Mouse (Mus musculus): ENCODE data around the gene Adtrp. TPM values are rescaled to one million over a fixed set of nuclear protein-coding genes. Genes with fewer than 3 reads are reported as not detected.
A peak's percentile ranks its signal among the peaks of the same experiment; 100 is the strongest.

Gene Adtrp
- polyA plus RNA-seq, 1 experiment from 2014 or later: not detected

DNA sequence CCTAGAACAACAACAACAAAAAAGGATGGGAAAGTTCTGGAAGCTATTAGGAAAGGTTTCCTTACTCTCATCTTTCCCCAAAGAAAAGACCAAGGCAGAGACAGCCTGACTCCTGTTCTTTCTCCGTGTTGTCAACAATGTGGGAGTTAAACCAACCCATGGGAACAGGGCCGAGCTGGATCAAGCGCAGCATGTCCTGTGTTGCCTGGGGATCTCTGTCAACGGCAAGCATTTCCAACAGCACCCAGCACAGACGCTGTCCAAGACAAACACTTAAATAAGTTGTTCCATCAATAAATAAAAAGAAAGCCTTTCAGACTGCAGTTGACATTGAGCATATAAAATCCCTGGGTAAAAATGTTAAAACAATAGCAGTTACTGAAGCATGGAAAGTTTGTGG, 17.6 kb upstream of the Adtrp start:
- Histone ChIP-seq H3K4me3 (no peak overlapping the region), H3K27ac (replicated peaks) (no peak overlapping the region), H3K9me3 (no peaks in the 10 kb centered on the region), H3K4me1 (no peaks in the 10 kb centered on the region), H3K9ac (replicated peaks) (no peak overlapping the region), H3K36me3 (no peaks in the 10 kb centered on the region), H3K4me2 (replicated peaks) (no peak overlapping the region), H3K27me3 (no peaks in the 10 kb centered on the region)
- ATAC-seq (ENCODE audit: low FRiP score, low read depth): no peak
- 82% methylated on average over 5 of the region's 5 CpGs for WGBS

DNA sequence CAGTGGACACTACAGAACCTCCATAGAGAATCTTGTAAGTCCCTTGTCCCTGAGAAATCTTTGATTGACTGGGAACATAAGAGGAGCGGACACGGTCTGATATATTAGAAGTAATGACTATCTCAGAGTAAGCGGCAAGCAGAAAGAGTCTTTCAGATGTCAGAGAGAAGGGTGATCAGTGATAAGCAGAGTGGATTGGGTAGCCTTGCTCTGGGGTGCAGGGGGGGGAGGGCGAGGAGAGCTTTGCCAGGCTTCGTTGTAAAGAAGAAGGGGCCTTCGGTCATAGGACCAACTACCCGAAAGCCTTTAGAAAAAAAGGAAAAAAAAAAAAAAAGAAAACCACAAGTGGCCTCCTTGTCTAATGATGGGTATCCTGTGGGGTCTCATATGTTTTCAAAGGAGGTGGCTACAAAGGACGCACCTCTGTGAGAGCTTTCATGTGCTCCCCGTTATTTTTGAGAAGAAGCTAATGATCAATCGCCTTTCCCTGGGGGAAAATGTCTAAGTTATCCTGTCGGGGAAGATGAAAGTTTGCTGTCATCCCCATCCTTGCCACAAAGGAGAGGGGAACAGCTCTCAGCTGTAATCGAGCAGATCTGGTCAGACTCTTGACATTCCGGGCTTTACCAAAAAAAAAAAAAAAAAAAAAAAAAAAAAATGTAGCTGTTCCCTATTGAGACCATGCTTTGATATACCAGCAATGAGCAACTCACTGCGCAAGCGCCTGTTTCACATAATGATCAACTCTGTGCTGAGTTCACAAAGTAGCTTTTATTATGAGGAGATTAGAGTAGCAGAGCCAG, 13.3 kb upstream of the Adtrp start:
- Histone ChIP-seq H3K27me3 (no peaks in the 10 kb centered on the region), H3K9me3 (no peaks in the 10 kb centered on the region), H3K4me2 (replicated peaks) (no peak overlapping the region), H3K4me3 (no peak overlapping the region), H3K9ac (replicated peaks) (no peak overlapping the region), H3K36me3 (no peaks in the 10 kb centered on the region), H3K4me1 (no peaks in the 10 kb centered on the region), H3K27ac (replicated peaks) (no peak overlapping the region)
- ATAC-seq (ENCODE audit: low FRiP score, low read depth): no peak
- 84% methylated on average over 15 of the region's 15 CpGs for WGBS

DNA sequence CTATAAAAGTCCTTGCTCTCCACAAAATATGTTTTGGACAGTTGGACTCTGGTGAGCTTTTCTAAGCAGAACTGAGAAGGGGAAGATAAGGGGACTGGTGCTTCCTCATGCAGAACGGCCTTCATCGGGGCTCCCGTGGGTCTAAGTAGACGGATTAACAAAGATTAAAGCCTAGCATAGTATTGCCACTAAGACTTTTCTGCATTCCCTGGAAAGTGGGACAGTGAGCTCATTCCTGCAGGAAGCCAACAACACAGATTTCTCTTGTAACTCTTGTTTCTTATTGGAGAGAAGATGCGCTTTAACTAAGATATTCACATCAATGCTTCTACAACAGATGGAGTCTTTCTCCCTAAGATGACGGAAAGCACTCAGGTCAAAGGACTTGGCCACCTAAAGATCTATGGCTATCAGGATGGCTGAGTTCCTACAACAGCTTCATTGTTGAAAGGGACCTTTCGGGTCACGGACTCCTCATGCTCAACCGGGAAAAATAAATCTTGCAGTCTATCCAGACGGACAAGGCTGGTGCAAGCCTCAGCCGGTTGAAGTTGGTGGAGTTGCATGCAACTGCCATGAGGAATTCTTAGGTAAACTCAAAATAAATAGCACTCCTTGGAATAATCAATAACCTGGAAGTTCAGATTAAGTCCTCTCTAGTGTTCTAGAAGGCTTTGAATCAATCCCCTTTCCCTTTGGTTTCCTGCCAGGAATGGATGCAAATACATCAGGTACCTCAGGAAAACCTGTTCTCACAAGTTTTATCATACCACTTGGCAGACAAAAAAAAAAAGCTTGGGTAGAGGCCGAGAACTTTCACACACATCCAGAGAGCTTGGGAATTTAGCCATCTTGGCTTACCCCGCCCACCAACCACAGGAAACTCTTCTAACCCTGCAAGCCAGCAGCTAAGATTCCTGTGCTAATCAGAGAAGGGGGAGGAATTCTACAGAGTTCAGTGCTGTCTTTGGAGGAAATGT, 8.0 kb upstream of the Adtrp start:
- Histone ChIP-seq H3K4me2 (replicated peaks) (no peak overlapping the region), H3K27me3 (no peaks in the 10 kb centered on the region), H3K9ac (replicated peaks) (no peak overlapping the region), H3K27ac (replicated peaks) (no peak overlapping the region), H3K36me3 (no peaks in the 10 kb centered on the region), H3K4me1 (peaks cover 5% of the 10 kb centered on the region; the same call in 1 of the 2 replicates), H3K9me3 (no peaks in the 10 kb centered on the region), H3K4me3 (no peak overlapping the region)
- 55% methylated on average over 13 of the region's 13 CpGs for WGBS
- ATAC-seq (ENCODE audit: low FRiP score, low read depth): no peak

DNA sequence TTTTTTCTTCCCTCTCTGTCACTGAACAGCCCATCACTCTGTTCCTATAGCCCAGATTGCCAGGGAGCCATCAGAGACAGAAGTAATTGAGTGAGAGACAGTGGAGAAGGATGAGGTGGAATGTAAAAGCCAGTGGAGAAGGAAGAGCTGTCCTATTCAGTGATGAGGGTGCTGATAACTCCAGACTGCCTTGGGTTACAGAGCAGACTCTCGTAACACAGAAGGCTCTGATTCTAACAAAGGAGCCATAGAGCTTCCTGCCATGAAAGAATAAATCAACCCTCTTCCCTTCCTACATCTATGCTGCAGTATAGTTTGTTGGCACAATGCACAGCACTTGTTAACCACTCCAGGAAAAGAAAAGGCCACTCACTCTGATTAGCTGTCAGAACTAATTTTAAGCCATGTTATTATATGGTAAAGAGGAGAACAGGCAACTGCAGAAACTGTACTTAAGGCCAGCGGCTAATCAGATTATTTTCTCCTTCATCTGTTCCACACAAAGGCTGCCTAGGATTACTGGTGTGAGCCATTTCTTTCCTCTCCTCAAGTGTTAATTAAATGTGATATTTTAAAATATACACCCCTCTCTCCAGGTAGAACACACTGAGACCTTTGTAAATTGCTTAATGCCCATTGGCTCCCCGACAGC, 3.4 kb upstream of the Adtrp start:
- WGBS: 46% methylated on average over 3 of the region's 3 CpGs
- Histone ChIP-seq H3K27me3 (no peaks in the 10 kb centered on the region), H3K9me3 (no peaks in the 10 kb centered on the region), H3K4me1 (peaks cover 9% of the 10 kb centered on the region; the same call in 1 of the 2 replicates), H3K27ac (replicated peaks) (no peak overlapping the region), H3K4me3 (no peak overlapping the region), H3K9ac (replicated peaks) (no peak overlapping the region), H3K4me2 (replicated peaks) (no peak overlapping the region), H3K36me3 (no peaks in the 10 kb centered on the region)
- ATAC-seq (ENCODE audit: low FRiP score, low read depth): 0 out of 2 replicates have a peak, but pooled peaks have one; percentile 34

DNA sequence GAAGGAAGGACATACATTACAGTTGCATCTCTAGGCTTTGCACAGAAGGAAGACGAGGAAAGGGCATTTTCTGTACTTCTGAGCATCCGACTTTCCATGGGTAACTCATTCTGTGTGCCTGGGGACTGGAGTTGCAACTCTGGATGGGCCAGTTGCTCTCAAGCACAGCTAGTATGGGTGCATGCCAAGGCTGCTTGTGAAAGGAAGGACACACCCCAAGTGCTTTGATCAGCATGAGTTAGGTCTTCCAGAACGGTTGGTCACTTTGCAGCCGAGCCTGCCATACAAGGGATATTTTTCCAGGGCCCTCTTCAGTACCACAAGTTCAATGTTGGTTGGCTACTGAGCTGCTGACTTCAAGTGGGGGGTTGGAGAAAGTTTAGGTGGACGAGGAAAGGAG, 968 bp downstream of the Adtrp start:
- WGBS: 85% methylated on average over 5 of the region's 5 CpGs
- ATAC-seq (ENCODE audit: low FRiP score, low read depth): no peak

DNA sequence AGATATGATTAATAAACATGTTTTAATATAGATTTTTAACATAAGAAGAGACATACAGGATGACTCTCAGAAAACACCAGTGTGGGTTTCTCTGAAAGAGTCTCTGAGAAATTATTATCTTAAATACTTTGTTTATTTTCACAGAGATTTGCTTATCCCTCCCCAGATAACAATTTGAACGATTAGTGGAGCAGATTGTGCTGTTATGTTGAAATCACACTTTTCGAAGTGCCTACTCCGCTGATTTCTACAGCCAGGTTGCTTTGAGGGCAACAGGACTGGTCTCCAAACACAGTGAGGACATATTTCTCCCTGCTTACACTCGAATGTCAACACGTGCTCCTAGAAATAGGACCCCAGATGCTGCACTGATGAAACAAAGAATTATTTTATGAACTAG, 2.5 kb downstream of the Adtrp start:
- no peak overlapping the region for H3K4me3 ChIP-seq
- WGBS: 93% methylated on average over 5 of the region's 5 CpGs
- H3K9me3 ChIP-seq: no peaks in the 10 kb centered on the region
- H3K27ac ChIP-seq (replicated peaks): no peak overlapping the region
- H3K4me2 ChIP-seq (replicated peaks): no peak overlapping the region
- no peaks in the 10 kb centered on the region for H3K27me3 ChIP-seq
- no peak overlapping the region for H3K9ac ChIP-seq (replicated peaks)
- H3K4me1 ChIP-seq: no peaks in the 10 kb centered on the region; the same call in 1 of the 2 replicates
- no peak for ATAC-seq (ENCODE audit: low FRiP score, low read depth)
- no peaks in the 10 kb centered on the region for H3K36me3 ChIP-seq

More for the DNA sequence above, 968 bp downstream of the Adtrp start:
- Histone ChIP-seq H3K9ac (replicated peaks) (no peak overlapping the region), H3K4me3 (no peak overlapping the region), H3K9me3 (no peaks in the 10 kb centered on the region), H3K27ac (replicated peaks) (no peak overlapping the region), H3K36me3 (no peaks in the 10 kb centered on the region), H3K4me1 (peaks cover 9% of the 10 kb centered on the region; the same call in 1 of the 2 replicates), H3K27me3 (no peaks in the 10 kb centered on the region), H3K4me2 (replicated peaks) (no peak overlapping the region)

DNA sequence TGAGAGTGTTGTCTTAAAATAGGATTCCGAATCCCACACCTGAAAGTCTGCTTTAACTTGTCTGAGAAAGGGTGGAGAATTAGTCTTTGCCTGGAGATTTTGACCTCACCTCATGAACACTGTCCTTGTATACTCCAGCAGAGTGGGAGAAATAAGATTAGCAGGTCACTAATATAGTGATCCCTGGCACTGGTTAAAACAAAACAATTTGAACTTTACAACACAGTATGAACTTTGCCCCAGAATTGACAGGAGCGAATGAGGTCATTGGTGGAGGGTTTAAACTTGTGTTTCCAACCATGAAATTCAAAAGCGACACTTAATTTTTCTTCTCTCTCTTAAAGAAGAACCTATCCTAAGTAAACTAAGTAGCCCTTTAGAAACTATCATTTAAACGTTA, 3.4 kb downstream of the Adtrp start:
- no peak for ATAC-seq (ENCODE audit: low FRiP score, low read depth)
- 88% methylated on average over 4 of the region's 4 CpGs for WGBS
- H3K4me2 ChIP-seq (replicated peaks): no peak overlapping the region

DNA sequence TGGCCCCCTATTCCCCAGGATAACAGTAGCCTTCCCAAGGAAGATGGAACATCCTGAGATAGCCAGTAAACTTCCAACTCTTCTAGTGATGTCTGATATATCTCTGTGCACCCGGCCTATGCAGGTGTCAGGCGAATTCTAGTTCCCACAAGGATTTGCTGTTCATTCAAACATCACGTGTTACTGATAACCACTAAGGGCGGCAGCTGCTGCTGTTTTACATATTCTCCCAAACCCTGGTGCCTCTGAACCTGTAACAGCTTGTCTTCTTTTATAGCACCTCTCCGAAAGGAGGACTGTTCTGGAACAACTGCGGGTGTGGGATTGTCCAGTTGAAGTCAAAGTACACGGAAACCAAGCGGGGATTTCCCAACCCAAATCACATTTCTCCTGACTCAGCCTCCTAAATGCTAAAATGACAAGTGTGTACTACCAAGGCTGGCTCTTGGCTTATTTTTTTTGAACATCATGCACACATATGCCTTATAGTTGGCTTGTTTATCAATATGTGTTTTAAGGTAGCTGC, 13.8 kb downstream of the Adtrp start:
- ATAC-seq (ENCODE audit: low FRiP score, low read depth): no peak
- WGBS: 94% methylated on average over 8 of the region's 8 CpGs
- Histone ChIP-seq H3K9ac (replicated peaks) (no peak overlapping the region), H3K27ac (replicated peaks) (no peak overlapping the region), H3K4me1 (no peaks in the 10 kb centered on the region), H3K36me3 (no peaks in the 10 kb centered on the region), H3K27me3 (no peaks in the 10 kb centered on the region), H3K4me3 (no peak overlapping the region), H3K4me2 (replicated peaks) (no peak overlapping the region), H3K9me3 (no peaks in the 10 kb centered on the region)

More for the DNA sequence above, 3.4 kb downstream of the Adtrp start:
- no peak overlapping the region for H3K4me3 ChIP-seq
- H3K9ac ChIP-seq (replicated peaks): no peak overlapping the region
- no peak overlapping the region for H3K27ac ChIP-seq (replicated peaks)
- no peaks in the 10 kb centered on the region for H3K9me3 ChIP-seq
- no peaks in the 10 kb centered on the region for H3K36me3 ChIP-seq
- no peaks in the 10 kb centered on the region for H3K27me3 ChIP-seq
- H3K4me1 ChIP-seq: no peaks in the 10 kb centered on the region

DNA sequence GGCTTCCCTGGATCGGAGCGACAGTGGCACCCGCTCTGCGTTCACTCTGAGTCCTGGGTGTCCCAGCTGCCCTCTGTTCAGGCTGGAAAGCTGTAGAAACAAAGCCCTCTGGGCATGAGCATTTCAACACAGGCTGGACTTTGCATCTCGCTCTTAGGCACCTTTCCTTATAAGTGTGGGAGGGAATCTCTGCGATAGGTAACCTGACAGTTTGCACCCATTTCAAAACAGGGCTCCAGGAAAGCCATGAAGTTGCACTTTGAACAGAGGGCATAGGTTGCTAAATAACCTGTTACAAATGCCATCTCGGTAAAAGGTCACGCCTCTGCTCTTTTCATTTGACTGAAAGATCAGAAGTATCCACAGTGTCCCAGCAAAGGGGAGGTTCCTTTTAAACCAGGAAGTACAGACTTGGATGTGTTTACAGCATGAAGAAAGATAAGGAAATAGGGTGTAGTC, 19.2 kb downstream of the Adtrp start:
- H3K9ac ChIP-seq (replicated peaks): no peak overlapping the region
- H3K36me3 ChIP-seq: no peaks in the 10 kb centered on the region
- H3K4me3 ChIP-seq: no peak overlapping the region
- H3K4me2 ChIP-seq (replicated peaks): no peak overlapping the region
- no peak overlapping the region for H3K27ac ChIP-seq (replicated peaks)
- H3K27me3 ChIP-seq: no peaks in the 10 kb centered on the region
- no peak for ATAC-seq (ENCODE audit: low FRiP score, low read depth)
- no peaks in the 10 kb centered on the region for H3K9me3 ChIP-seq
- WGBS: 96% methylated on average over 8 of the region's 8 CpGs
- no peaks in the 10 kb centered on the region for H3K4me1 ChIP-seq

DNA sequence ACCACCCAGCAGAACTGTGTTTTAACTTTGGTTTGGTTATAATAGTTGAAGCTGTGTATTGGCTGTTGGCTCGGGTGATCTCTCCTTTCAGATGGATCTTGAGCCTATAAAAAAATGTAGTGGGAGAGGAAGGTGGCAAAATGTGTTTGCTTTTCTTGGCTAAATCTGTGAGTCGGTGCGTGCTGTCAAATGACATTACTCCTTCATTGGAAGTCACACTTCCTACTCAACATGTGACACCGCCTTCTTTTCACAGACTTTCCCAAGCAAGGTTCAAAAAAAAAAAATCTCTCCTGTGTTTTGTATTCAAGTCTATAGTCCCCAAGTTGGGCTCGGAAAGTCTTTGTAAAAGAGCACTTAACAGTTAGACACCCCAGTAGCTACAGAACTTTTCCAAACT, 19.9 kb downstream of the Adtrp start:
- ATAC-seq (ENCODE audit: low FRiP score, low read depth): no peak
- Histone ChIP-seq H3K27me3 (no peaks in the 10 kb centered on the region), H3K9me3 (no peaks in the 10 kb centered on the region), H3K4me1 (no peaks in the 10 kb centered on the region), H3K27ac (replicated peaks) (no peak overlapping the region), H3K9ac (replicated peaks) (no peak overlapping the region), H3K36me3 (no peaks in the 10 kb centered on the region), H3K4me2 (replicated peaks) (no peak overlapping the region), H3K4me3 (no peak overlapping the region)
- 91% methylated on average over 5 of the region's 5 CpGs for WGBS

DNA sequence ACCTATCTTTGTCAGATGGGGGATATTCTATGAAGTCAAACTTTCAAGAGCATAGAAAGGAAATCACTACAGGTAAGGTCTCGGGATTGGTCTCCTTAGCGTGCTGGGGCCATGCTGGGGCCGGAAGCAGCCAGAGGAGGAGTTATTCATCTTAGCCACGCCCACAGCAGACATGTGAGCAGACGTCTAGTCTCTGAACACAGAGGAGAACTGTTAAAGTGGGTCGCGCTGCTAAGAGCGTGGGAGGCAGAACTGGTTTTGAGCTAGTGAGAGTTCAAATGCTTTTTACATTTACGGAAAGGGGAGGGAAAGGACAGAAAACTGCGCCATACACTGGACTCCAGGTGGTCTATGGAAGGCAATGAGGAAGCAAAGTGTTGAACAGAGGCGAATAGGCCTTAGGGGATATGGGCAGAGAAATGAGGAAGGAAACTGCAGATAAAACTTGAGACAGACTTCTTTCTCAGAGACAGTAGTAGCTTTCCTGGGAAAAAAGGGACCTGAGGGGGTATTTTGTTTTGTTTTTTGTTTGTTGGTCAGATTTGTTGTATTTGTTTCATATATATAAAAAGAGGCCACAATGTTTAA, 22.0 kb downstream of the Adtrp start:
- H3K4me3 ChIP-seq: no peak overlapping the region
- H3K27ac ChIP-seq (replicated peaks): no peak overlapping the region
- ATAC-seq (ENCODE audit: low FRiP score, low read depth): no peak
- H3K4me1 ChIP-seq: no peaks in the 10 kb centered on the region
- H3K9me3 ChIP-seq: no peaks in the 10 kb centered on the region
- no peak overlapping the region for H3K4me2 ChIP-seq (replicated peaks)
- 76% methylated on average over 11 of the region's 11 CpGs for WGBS
- no peaks in the 10 kb centered on the region for H3K36me3 ChIP-seq
- H3K27me3 ChIP-seq: no peaks in the 10 kb centered on the region
- no peak overlapping the region for H3K9ac ChIP-seq (replicated peaks)
